Mouse (Mus musculus): ENCODE data around the gene Aebp1. TPM values are rescaled to one million over a fixed set of nuclear protein-coding genes. Genes with fewer than 3 reads are reported as not detected.
A peak's percentile ranks its signal among the peaks of the same experiment; 100 is the strongest.
"Not testable (repeated sequence)": the region's sequence is repeated elsewhere in the genome, so short reads cannot be mapped to it uniquely, and the experiment has no call there.

The Aebp1 gene
- polyA plus RNA-seq, 1 experiment from 2014 or later = 34.7 TPM

- peaks cover 88% of the 10 kb centered on the region for H3K36me3 ChIP-seq
- 92% methylated on average over 11 of the region's 11 CpGs for WGBS
- H3K27me3 ChIP-seq (replicated peaks) = no peaks in the 10 kb centered on the region
- ATAC-seq (ENCODE audit: insufficient number of reproducible peaks, low FRiP score) = no peak
- no peaks in the 10 kb centered on the region for H3K9me3 ChIP-seq (replicated peaks)
- H3K9ac ChIP-seq = no peak overlapping the region
- peaks cover 12% of the 10 kb centered on the region for H3K4me1 ChIP-seq (replicated peaks)
- no peak overlapping the region for H3K4me3 ChIP-seq
- H3K4me2 ChIP-seq = no peak overlapping the region
- H3K27ac ChIP-seq (ENCODE audit: poor library complexity, severe bottlenecking) = no peak overlapping the region
Observed at GRCm38 (mm10) chr11:5872707-5873106, 11.0 kb downstream of the Aebp1 start.

- H3K9me3 ChIP-seq (replicated peaks) = no peaks in the 10 kb centered on the region
- no peak overlapping the region for H3K4me2 ChIP-seq
- WGBS = 95% methylated on average over 9 of the region's 9 CpGs
- H3K27me3 ChIP-seq (replicated peaks) = no peaks in the 10 kb centered on the region
- peaks cover 12% of the 10 kb centered on the region for H3K4me1 ChIP-seq (replicated peaks)
- no peak overlapping the region for H3K9ac ChIP-seq
- no peak overlapping the region for H3K27ac ChIP-seq (ENCODE audit: poor library complexity, severe bottlenecking)
- H3K36me3 ChIP-seq = peaks cover 83% of the 10 kb centered on the region
- H3K4me3 ChIP-seq = no peak overlapping the region
- ATAC-seq (ENCODE audit: insufficient number of reproducible peaks, low FRiP score) = no peak
Observed at GRCm38 (mm10) chr11:5873192-5873591, 11.4 kb downstream of the Aebp1 start.

- Histone ChIP-seq H3K4me1 (replicated peaks) (peaks cover 18% of the 10 kb centered on the region), H3K9ac (peak overlapping the region; percentile 79), H3K4me3 (peak overlapping the region; percentile 71), H3K9me3 (replicated peaks) (no peaks in the 10 kb centered on the region), H3K27ac (ENCODE audit: poor library complexity, severe bottlenecking) (no peak overlapping the region), H3K4me2 (peak overlapping the region; percentile 73), H3K27me3 (replicated peaks) (no peaks in the 10 kb centered on the region), H3K36me3 (peaks cover 43% of the 10 kb centered on the region)
- WGBS = 5% methylated on average over 5 of the region's 5 CpGs
- ATAC-seq (ENCODE audit: insufficient number of reproducible peaks, low FRiP score) = no peak
Observed at GRCm38 (mm10) chr11:5877421-5877820, 15.7 kb downstream of the Aebp1 start.

GRCm38 (mm10) chr11:5877921-5878526, 16.3 kb downstream of the Aebp1 start, which contains the start of gene Pold2:
Gene Pold2 (minus strand): TSS chr11:5878292.
- Histone ChIP-seq H3K9me3 (replicated peaks) (no peaks in the 10 kb centered on the region), H3K9ac (peak within 1 kb of the TSS; percentile 79), H3K27me3 (replicated peaks) (no peaks in the 10 kb centered on the region), H3K4me2 (peak within 1 kb of the TSS; percentile 73), H3K4me1 (replicated peaks) (peaks cover 18% of the 10 kb centered on the region), H3K27ac (ENCODE audit: poor library complexity, severe bottlenecking) (peak within 1 kb of the TSS; percentile 82), H3K36me3 (peaks cover 37% of the 10 kb centered on the region), H3K4me3 (peak within 1 kb of the TSS; percentile 71)
- under 1% methylated on average over 52 of the region's 52 CpGs for WGBS
- ATAC-seq (ENCODE audit: insufficient number of reproducible peaks, low FRiP score) = peak; percentile 99

GRCm38 (mm10) chr11:5878661-5879060, 16.9 kb downstream of the Aebp1 start:
- Histone ChIP-seq H3K4me3 (peak overlapping the region; percentile 71), H3K27me3 (replicated peaks) (no peaks in the 10 kb centered on the region), H3K4me1 (replicated peaks) (peaks cover 18% of the 10 kb centered on the region), H3K9ac (peak overlapping the region; percentile 64), H3K4me2 (peak overlapping the region; percentile 73), H3K27ac (ENCODE audit: poor library complexity, severe bottlenecking) (peak overlapping the region; percentile 82), H3K36me3 (peaks cover 30% of the 10 kb centered on the region), H3K9me3 (replicated peaks) (no peaks in the 10 kb centered on the region)
- ATAC-seq (ENCODE audit: insufficient number of reproducible peaks, low FRiP score) = no peak
- 46% methylated on average over 8 of the region's 8 CpGs for WGBS

- Histone ChIP-seq H3K9ac (no peak overlapping the region), H3K4me2 (no peak overlapping the region), H3K4me3 (no peak overlapping the region), H3K36me3 (peaks cover 18% of the 10 kb centered on the region), H3K9me3 (replicated peaks) (no peaks in the 10 kb centered on the region), H3K27ac (ENCODE audit: poor library complexity, severe bottlenecking) (no peak overlapping the region), H3K27me3 (replicated peaks) (no peaks in the 10 kb centered on the region), H3K4me1 (replicated peaks) (peaks cover 18% of the 10 kb centered on the region)
- no peak for ATAC-seq (ENCODE audit: insufficient number of reproducible peaks, low FRiP score)
- WGBS = 54% methylated on average over 5 of the region's 5 CpGs
Observed at GRCm38 (mm10) chr11:5879905-5880304, 18.2 kb downstream of the Aebp1 start.

GRCm38 (mm10) chr11:5882518-5882917, 20.8 kb downstream of the Aebp1 start:
- H3K27ac ChIP-seq (ENCODE audit: poor library complexity, severe bottlenecking) = no peak overlapping the region
- no peaks in the 10 kb centered on the region for H3K27me3 ChIP-seq (replicated peaks)
- no peaks in the 10 kb centered on the region for H3K9me3 ChIP-seq (replicated peaks)
- H3K36me3 ChIP-seq = no peaks in the 10 kb centered on the region
- no peak for ATAC-seq (ENCODE audit: insufficient number of reproducible peaks, low FRiP score)
- 55% methylated on average over 8 of the region's 8 CpGs for WGBS
- peaks cover 18% of the 10 kb centered on the region for H3K4me1 ChIP-seq (replicated peaks)
- no peak overlapping the region for H3K4me3 ChIP-seq
- no peak overlapping the region for H3K9ac ChIP-seq
- no peak overlapping the region for H3K4me2 ChIP-seq

- Histone ChIP-seq H3K9me3 (replicated peaks) (no peaks in the 10 kb centered on the region), H3K9ac (no peak overlapping the region), H3K27ac (ENCODE audit: poor library complexity, severe bottlenecking) (no peak overlapping the region), H3K27me3 (replicated peaks) (no peaks in the 10 kb centered on the region), H3K36me3 (no peaks in the 10 kb centered on the region), H3K4me1 (replicated peaks) (peaks cover 43% of the 10 kb centered on the region), H3K4me3 (no peak overlapping the region), H3K4me2 (no peak overlapping the region)
- 14% methylated on average over 9 of the region's 9 CpGs for WGBS
- no peak for ATAC-seq (ENCODE audit: insufficient number of reproducible peaks, low FRiP score)
Observed at GRCm38 (mm10) chr11:5886187-5886586, 24.4 kb downstream of the Aebp1 start.

- ATAC-seq (ENCODE audit: insufficient number of reproducible peaks, low FRiP score) = no peak
Observed at GRCm38 (mm10) chr11:5887250-5887649, 25.5 kb downstream of the Aebp1 start.

GRCm38 (mm10) chr11:5888563-5888962, 26.8 kb downstream of the Aebp1 start:
- WGBS = 53% methylated on average over 5 of the region's 5 CpGs
- H3K9ac ChIP-seq = not testable (repeated sequence)

More at GRCm38 (mm10) chr11:5887250-5887649, 25.5 kb downstream of the Aebp1 start:
- Histone ChIP-seq H3K9me3 (replicated peaks) (no peaks in the 10 kb centered on the region), H3K4me2 (no peak overlapping the region), H3K36me3 (no peaks in the 10 kb centered on the region), H3K9ac (0 out of 2 replicates have a peak overlapping the region, but pooled peaks have one; percentile 12), H3K4me1 (replicated peaks) (peaks cover 54% of the 10 kb centered on the region), H3K27ac (ENCODE audit: poor library complexity, severe bottlenecking) (peak overlapping the region; percentile 74), H3K4me3 (no peak overlapping the region), H3K27me3 (replicated peaks) (no peaks in the 10 kb centered on the region)
- WGBS = 24% methylated on average over 5 of the region's 5 CpGs

GRCm38 (mm10) chr11:5892151-5892591, 30.4 kb downstream of the Aebp1 start:
- Histone ChIP-seq H3K4me2 (peak overlapping the region; percentile 15; the same call in 1 of the 2 replicates), H3K9me3 (replicated peaks) (no peaks in the 10 kb centered on the region), H3K9ac (peak overlapping the region; percentile 55; the same call in 1 of the 2 replicates), H3K4me3 (no peak overlapping the region), H3K36me3 (0 out of 2 replicates have a peak, but pooled peaks cover 12% of the 10 kb centered on the region), H3K27ac (ENCODE audit: poor library complexity, severe bottlenecking) (peak overlapping the region; percentile 92), H3K4me1 (replicated peaks) (peaks cover 86% of the 10 kb centered on the region), H3K27me3 (replicated peaks) (no peaks in the 10 kb centered on the region)
- peak; percentile 13; the same call in 1 of the 2 replicates for ATAC-seq (ENCODE audit: insufficient number of reproducible peaks, low FRiP score)
- 13% methylated on average over 8 of the region's 8 CpGs for WGBS

More at GRCm38 (mm10) chr11:5888563-5888962, 26.8 kb downstream of the Aebp1 start:
- not testable (repeated sequence) for H3K36me3 ChIP-seq; ATAC-seq (ENCODE audit: insufficient number of reproducible peaks, low FRiP score); H3K27me3 ChIP-seq (replicated peaks); H3K9me3 ChIP-seq (replicated peaks); H3K4me3 ChIP-seq
- Histone ChIP-seq H3K4me1 (replicated peaks) (peaks cover 67% of the 10 kb centered on the region), H3K4me2 (0 out of 2 replicates have a peak overlapping the region, but pooled peaks have one; percentile 17), H3K27ac (ENCODE audit: poor library complexity, severe bottlenecking) (peak overlapping the region; percentile 90)
